Mouse (Mus musculus): ENCODE data around the gene Ly6f. TPM values are rescaled to one million over a fixed set of nuclear protein-coding genes. Genes with fewer than 3 reads are reported as not detected.

Ly6f gene
- polyA plus RNA-seq, 1 experiment from 2014 or later, result not detected

GRCm38 (mm10) chr15:75306101-75306500 lies 37.9 kb downstream of the Ly6f start:
- Histone ChIP-seq H3K4me3 (ENCODE audit: low read length) (no peak overlapping the region), H3K9me3 (replicated peaks; ENCODE audit: control insufficient read depth, low read length) (peaks cover 16% of the 10 kb centered on the region; the same call in 1 of the 2 replicates), H3K27ac (ENCODE audit: low read length) (no peak overlapping the region), H3K36me3 (ENCODE audit: control insufficient read depth, insufficient read depth) (no peaks in the 10 kb centered on the region), H3K4me2 (ENCODE audit: low read depth, low read length) (no peak overlapping the region), H3K9ac (ENCODE audit: low read length) (no peak overlapping the region), H3K27me3 (ENCODE audit: control insufficient read depth, insufficient read depth, low read length) (no peaks in the 10 kb centered on the region), H3K4me1 (ENCODE audit: control insufficient read depth, insufficient read depth, low read length) (no peaks in the 10 kb centered on the region)
- no peak for ATAC-seq (replicated peaks; ENCODE audit: extremely low read depth, insufficient read depth, low FRiP score)
- WGBS, result 36% methylated on average over 1 of the region's 1 CpGs

GRCm38 (mm10) chr15:75309186-75309585 lies 41.0 kb downstream of the Ly6f start:
- Histone ChIP-seq H3K9me3 (replicated peaks; ENCODE audit: control insufficient read depth, low read length) (peaks cover 16% of the 10 kb centered on the region; the same call in 1 of the 2 replicates), H3K4me1 (ENCODE audit: control insufficient read depth, insufficient read depth, low read length) (no peaks in the 10 kb centered on the region), H3K27me3 (ENCODE audit: control insufficient read depth, insufficient read depth, low read length) (no peaks in the 10 kb centered on the region), H3K9ac (ENCODE audit: low read length) (no peak overlapping the region), H3K36me3 (ENCODE audit: control insufficient read depth, insufficient read depth) (no peaks in the 10 kb centered on the region), H3K27ac (ENCODE audit: low read length) (no peak overlapping the region), H3K4me3 (ENCODE audit: low read length) (no peak overlapping the region), H3K4me2 (ENCODE audit: low read depth, low read length) (no peak overlapping the region)
- no peak for ATAC-seq (replicated peaks; ENCODE audit: extremely low read depth, insufficient read depth, low FRiP score)
- WGBS, result 83% methylated on average over 4 of the region's 4 CpGs

- Histone ChIP-seq H3K4me1 (ENCODE audit: control insufficient read depth, insufficient read depth, low read length) (no peaks in the 10 kb centered on the region), H3K9me3 (replicated peaks; ENCODE audit: control insufficient read depth, low read length) (peaks cover 16% of the 10 kb centered on the region; the same call in 1 of the 2 replicates), H3K27me3 (ENCODE audit: control insufficient read depth, insufficient read depth, low read length) (no peaks in the 10 kb centered on the region), H3K9ac (ENCODE audit: low read length) (no peak overlapping the region), H3K36me3 (ENCODE audit: control insufficient read depth, insufficient read depth) (no peaks in the 10 kb centered on the region), H3K4me3 (ENCODE audit: low read length) (no peak overlapping the region), H3K27ac (ENCODE audit: low read length) (no peak overlapping the region), H3K4me2 (ENCODE audit: low read depth, low read length) (no peak overlapping the region)
- ATAC-seq (replicated peaks; ENCODE audit: extremely low read depth, insufficient read depth, low FRiP score), result no peak
- 94% methylated on average over 1 of the region's 1 CpGs for WGBS
Measured at GRCm38 (mm10) chr15:75309946-75310345, 41.7 kb downstream of the Ly6f start.

- Histone ChIP-seq H3K4me3 (ENCODE audit: low read length) (no peak overlapping the region), H3K9me3 (replicated peaks; ENCODE audit: control insufficient read depth, low read length) (peaks cover 5% of the 10 kb centered on the region), H3K4me1 (ENCODE audit: control insufficient read depth, insufficient read depth, low read length) (no peaks in the 10 kb centered on the region), H3K27me3 (ENCODE audit: control insufficient read depth, insufficient read depth, low read length) (no peaks in the 10 kb centered on the region), H3K4me2 (ENCODE audit: low read depth, low read length) (no peak overlapping the region), H3K9ac (ENCODE audit: low read length) (no peak overlapping the region), H3K27ac (ENCODE audit: low read length) (no peak overlapping the region), H3K36me3 (ENCODE audit: control insufficient read depth, insufficient read depth) (no peaks in the 10 kb centered on the region)
- ATAC-seq (replicated peaks; ENCODE audit: extremely low read depth, insufficient read depth, low FRiP score), result no peak
- WGBS, result 64% methylated on average over 2 of the region's 2 CpGs
Measured at GRCm38 (mm10) chr15:75314421-75314820, 46.2 kb downstream of the Ly6f start.

- H3K27me3 ChIP-seq (ENCODE audit: control insufficient read depth, insufficient read depth, low read length), result no peaks in the 10 kb centered on the region
- H3K4me3 ChIP-seq (ENCODE audit: low read length), result no peak overlapping the region
- no peak overlapping the region for H3K9ac ChIP-seq (ENCODE audit: low read length)
- peaks cover 2% of the 10 kb centered on the region; the same call in 1 of the 2 replicates for H3K9me3 ChIP-seq (replicated peaks; ENCODE audit: control insufficient read depth, low read length)
- no peak for ATAC-seq (replicated peaks; ENCODE audit: extremely low read depth, insufficient read depth, low FRiP score)
- H3K4me2 ChIP-seq (ENCODE audit: low read depth, low read length), result no peak overlapping the region
- no peak overlapping the region for H3K27ac ChIP-seq (ENCODE audit: low read length)
- WGBS, result 35% methylated on average over 2 of the region's 2 CpGs
- no peaks in the 10 kb centered on the region for H3K36me3 ChIP-seq (ENCODE audit: control insufficient read depth, insufficient read depth)
- H3K4me1 ChIP-seq (ENCODE audit: control insufficient read depth, insufficient read depth, low read length), result no peaks in the 10 kb centered on the region
Measured at GRCm38 (mm10) chr15:75317255-75317654, 49.0 kb downstream of the Ly6f start.

- 72% methylated on average over 3 of the region's 3 CpGs for WGBS
Measured at GRCm38 (mm10) chr15:75318584-75318983, 50.4 kb downstream of the Ly6f start.

GRCm38 (mm10) chr15:75320104-75320503 lies 51.9 kb downstream of the Ly6f start:
- no peak for ATAC-seq (replicated peaks; ENCODE audit: extremely low read depth, insufficient read depth, low FRiP score)
- Histone ChIP-seq H3K9me3 (replicated peaks; ENCODE audit: control insufficient read depth, low read length) (peaks cover 11% of the 10 kb centered on the region; the same call in 1 of the 2 replicates), H3K4me3 (ENCODE audit: low read length) (no peak overlapping the region), H3K27ac (ENCODE audit: low read length) (no peak overlapping the region), H3K4me1 (ENCODE audit: control insufficient read depth, insufficient read depth, low read length) (no peaks in the 10 kb centered on the region), H3K9ac (ENCODE audit: low read length) (no peak overlapping the region), H3K36me3 (ENCODE audit: control insufficient read depth, insufficient read depth) (no peaks in the 10 kb centered on the region), H3K27me3 (ENCODE audit: control insufficient read depth, insufficient read depth, low read length) (no peaks in the 10 kb centered on the region), H3K4me2 (ENCODE audit: low read depth, low read length) (no peak overlapping the region)
- WGBS, result 76% methylated on average over 3 of the region's 3 CpGs

More at GRCm38 (mm10) chr15:75318584-75318983, 50.4 kb downstream of the Ly6f start:
- no peak for ATAC-seq (replicated peaks; ENCODE audit: extremely low read depth, insufficient read depth, low FRiP score)
- Histone ChIP-seq H3K9me3 (replicated peaks; ENCODE audit: control insufficient read depth, low read length) (peaks cover 5% of the 10 kb centered on the region; the same call in 1 of the 2 replicates), H3K4me3 (ENCODE audit: low read length) (no peak overlapping the region), H3K36me3 (ENCODE audit: control insufficient read depth, insufficient read depth) (no peaks in the 10 kb centered on the region), H3K4me2 (ENCODE audit: low read depth, low read length) (no peak overlapping the region), H3K27me3 (ENCODE audit: control insufficient read depth, insufficient read depth, low read length) (no peaks in the 10 kb centered on the region), H3K4me1 (ENCODE audit: control insufficient read depth, insufficient read depth, low read length) (no peaks in the 10 kb centered on the region), H3K27ac (ENCODE audit: low read length) (no peak overlapping the region), H3K9ac (ENCODE audit: low read length) (no peak overlapping the region)

Other genes starting within 250 kb of the Ly6f start
- 16.7 and 18.5 TPM in 2 replicates for gene Ly6c1, start 219.6 kb upstream of the Ly6f start, polyA plus RNA-seq (2015; fragmentation: Nextera tagmentation; extraction: Ambion mirVana)
- 1.8 and 2.9 TPM in 2 replicates for gene Ly6c2, start 156.5 kb upstream of the Ly6f start, polyA plus RNA-seq (2015; fragmentation: Nextera tagmentation; extraction: Ambion mirVana)
- gene Ly6g, start 113.2 kb upstream of the Ly6f start, polyA plus RNA-seq (2015; fragmentation: Nextera tagmentation; extraction: Ambion mirVana), result 0.51 TPM in 1 of 2 replicates, not detected in the other
- not detected in 2 replicates for gene BC025446, start 52.0 kb upstream of the Ly6f start, polyA plus RNA-seq (2015; fragmentation: Nextera tagmentation; extraction: Ambion mirVana)

Measured in heart, embryonic 16.5 days (tissue).